Mouse (Mus musculus) B cell, adult 2 months (primary cell): Measurements from ENCODE around the gene 6430571L13Rik.

ENCODE experiments used
- DNase-seq, 2 experiments: peaks; one replicate each; pipeline ENCODE4 v3.0.0; 2022

6430571L13Rik gene

GRCm38 (mm10) chr9:107340911-107341645 lies 676 bp downstream of the 6430571L13Rik start:
- DNase-seq: no peak

GRCm38 (mm10) chr9:107342201-107342709 lies 1.9 kb downstream of the 6430571L13Rik start:
- no peak for DNase-seq

- DNase-seq: no peak
These were observed 2.9 kb downstream of the 6430571L13Rik start for GRCm38 (mm10) chr9:107343146-107343943.

- DNase-seq: no peak
These were observed 3.6 kb downstream of the 6430571L13Rik start for GRCm38 (mm10) chr9:107344027-107344426.

- no peak for DNase-seq
These were observed 5.7 kb downstream of the 6430571L13Rik start for GRCm38 (mm10) chr9:107346081-107346480.

- no peak for DNase-seq
These were observed 7.3 kb downstream of the 6430571L13Rik start for GRCm38 (mm10) chr9:107347586-107348183.

GRCm38 (mm10) chr9:107349321-107349720 lies 8.9 kb downstream of the 6430571L13Rik start:
- DNase-seq: no peak

GRCm38 (mm10) chr9:107354826-107355225 lies 14.4 kb downstream of the 6430571L13Rik start:
- DNase-seq: no peak

GRCm38 (mm10) chr9:107355870-107356765 lies 15.7 kb downstream of the 6430571L13Rik start:
- DNase-seq: peak; percentile 67 to 73

GRCm38 (mm10) chr9:107357651-107358050 lies 17.2 kb downstream of the 6430571L13Rik start:
- peak; percentile 83 to 84 for DNase-seq

- DNase-seq: no peak
These were observed 20.6 kb downstream of the 6430571L13Rik start for GRCm38 (mm10) chr9:107360989-107361388.

- DNase-seq: peak; percentile 62 to 65
These were observed 26.2 kb downstream of the 6430571L13Rik start for GRCm38 (mm10) chr9:107366644-107367043.

- no peak for DNase-seq
These were observed 27.9 kb downstream of the 6430571L13Rik start for GRCm38 (mm10) chr9:107368302-107368701.

GRCm38 (mm10) chr9:107369270-107370105 lies 29.1 kb downstream of the 6430571L13Rik start:
- no peak for DNase-seq

- no peak for DNase-seq
These were observed 29.7 kb downstream of the 6430571L13Rik start for GRCm38 (mm10) chr9:107370106-107370463.

- DNase-seq: no peak
These were observed 32.0 kb downstream of the 6430571L13Rik start for GRCm38 (mm10) chr9:107372441-107372840.

- DNase-seq: peak; percentile 9 to 15
These were observed 34.2 kb downstream of the 6430571L13Rik start for GRCm38 (mm10) chr9:107374623-107375022.

- DNase-seq: no peak
These were observed 35.0 kb downstream of the 6430571L13Rik start for GRCm38 (mm10) chr9:107375451-107375850.

- DNase-seq: no peak
These were observed 37.6 kb downstream of the 6430571L13Rik start for GRCm38 (mm10) chr9:107377961-107378512.

GRCm38 (mm10) chr9:107381723-107382122 lies 41.3 kb downstream of the 6430571L13Rik start:
- DNase-seq: no peak

- no peak for DNase-seq
These were observed 44.0 kb downstream of the 6430571L13Rik start for GRCm38 (mm10) chr9:107384396-107384795.
